Mouse (Mus musculus) stomach, embryonic 14.5 days (tissue): Measurements from ENCODE around the gene Ppp6c. TPM values are rescaled to one million over a fixed set of nuclear protein-coding genes. Genes with fewer than 3 reads are reported as not detected.

Experiments used
- ATAC-seq: fragments of 200-750 bp; cut with Nextera tagmentation; 2 replicates; pipeline ENCODE4 v1.8.0; 2017; ENCODE audit warnings: low read depth, moderate TSS enrichment; ENCODE audit not compliant: insufficient number of reproducible peaks, insufficient read depth, low FRiP score
- H3K27ac ChIP-seq: fragments of 300-500 bp; sonication (generic); 2 replicates; pipeline ENCODE4 v1.5.1; 2014; ENCODE audit warnings: mild to moderate bottlenecking, low read length, moderate library complexity, mixed read lengths
- H3K27me3 ChIP-seq: fragments of 300-500 bp; sonication (generic); 2 replicates; pipeline ENCODE4 v1.6.1; 2014; ENCODE audit warnings: low read length, control low read depth, mixed read lengths; ENCODE audit not compliant: control insufficient read depth, insufficient read depth
- H3K36me3 ChIP-seq: fragments of 300-500 bp; sonication (generic); 2 replicates; pipeline ENCODE4 v1.6.1; 2014; ENCODE audit warnings: mild to moderate bottlenecking, control low read depth, low read length, moderate library complexity, mixed read lengths; ENCODE audit not compliant: control insufficient read depth, insufficient read depth
- H3K4me1 ChIP-seq: fragments of 300-500 bp; sonication (generic); 2 replicates; pipeline ENCODE4 v1.6.1; 2014; ENCODE audit warnings: low read length, control low read depth, mixed read lengths; ENCODE audit not compliant: control insufficient read depth, insufficient read depth
- H3K4me2 ChIP-seq: fragments of 300-500 bp; sonication (generic); replicated peaks from 2 replicates; pipeline ENCODE4 v1.6.1; 2014; ENCODE audit warnings: low read depth, low read length, control low read depth
- H3K4me3 ChIP-seq: fragments of 300-500 bp; sonication (generic); 2 replicates; pipeline ENCODE4 v1.5.1; 2014; ENCODE audit warnings: low read depth, low read length, control low read depth
- H3K9ac ChIP-seq: fragments of 300-500 bp; sonication (generic); replicated peaks from 2 replicates; pipeline ENCODE4 v1.6.1; 2014; ENCODE audit warnings: low read depth, mild to moderate bottlenecking, control low read depth, low read length, moderate library complexity, mixed read lengths
- H3K9me3 ChIP-seq: fragments of 300-500 bp; sonication (generic); 2 replicates; pipeline ENCODE4 v1.6.1; 2016; ENCODE audit warnings: low read depth, low read length, control low read depth; ENCODE audit not compliant: control insufficient read depth
- WGBS: fragments of 180-500 bp; shearing (Covaris S2); extraction: QIAGEN DNeasy Blood & Tissue Kit; methylation state at CpG from one replicate; pipeline ENCODE4 v1.1.7; 2014; 5-methylcytosine and 5-hydroxymethylcytosine counted together
- polyA plus RNA-seq: library from polyadenylated mRNA; unstranded; fragments of >200 nt; fragmentation: Nextera tagmentation; extraction: Ambion mirVana; gene quantifications from 2 replicates; pipeline ENCODE4 v1.2.1, GENCODE M21; 2014

Gene Ppp6c
- polyA plus RNA-seq, 1 experiment from 2014 or later = 70.4 TPM

GRCm38 (mm10) chr2:39183587-39183986 is 42.7 kb downstream of the Ppp6c start:
- 77% methylated on average over 2 of the region's 2 CpGs for WGBS
- no peak overlapping the region for H3K9ac ChIP-seq
- no peaks in the 10 kb centered on the region for H3K9me3 ChIP-seq
- H3K4me1 ChIP-seq = peaks cover under 1% of the 10 kb centered on the region; the same call in 1 of the 2 replicates
- no peak overlapping the region for H3K4me2 ChIP-seq
- no peak for ATAC-seq
- H3K27me3 ChIP-seq = no peaks in the 10 kb centered on the region
- no peak overlapping the region for H3K4me3 ChIP-seq
- peaks cover 6% of the 10 kb centered on the region; the same call in 1 of the 2 replicates for H3K36me3 ChIP-seq
- no peak overlapping the region for H3K27ac ChIP-seq

GRCm38 (mm10) chr2:39160996-39161395 is 65.3 kb downstream of the Ppp6c start:
- 86% methylated on average over 1 of the region's 1 CpGs for WGBS
- ATAC-seq = no peak
- no peaks in the 10 kb centered on the region for H3K27me3 ChIP-seq

GRCm38 (mm10) chr2:39157916-39158315 is 68.3 kb downstream of the Ppp6c start:
- ATAC-seq = no peak
- WGBS = 35% methylated on average over 1 of the region's 1 CpGs

More at GRCm38 (mm10) chr2:39160996-39161395, 65.3 kb downstream of the Ppp6c start:
- Histone ChIP-seq H3K4me2 (no peak overlapping the region), H3K9ac (no peak overlapping the region), H3K4me3 (no peak overlapping the region), H3K4me1 (no peaks in the 10 kb centered on the region), H3K9me3 (no peaks in the 10 kb centered on the region), H3K27ac (no peak overlapping the region), H3K36me3 (no peaks in the 10 kb centered on the region)

GRCm38 (mm10) chr2:39156821-39157220 is 69.4 kb downstream of the Ppp6c start:
- 52% methylated on average over 1 of the region's 1 CpGs for WGBS
- ATAC-seq = no peak

More at GRCm38 (mm10) chr2:39157916-39158315, 68.3 kb downstream of the Ppp6c start:
- no peak overlapping the region for H3K9ac ChIP-seq
- H3K36me3 ChIP-seq = no peaks in the 10 kb centered on the region
- H3K27ac ChIP-seq = no peak overlapping the region
- H3K9me3 ChIP-seq = no peaks in the 10 kb centered on the region
- H3K27me3 ChIP-seq = no peaks in the 10 kb centered on the region
- H3K4me3 ChIP-seq = no peak overlapping the region
- H3K4me1 ChIP-seq = no peaks in the 10 kb centered on the region
- no peak overlapping the region for H3K4me2 ChIP-seq

GRCm38 (mm10) chr2:39150943-39151342 is 75.3 kb downstream of the Ppp6c start:
- Histone ChIP-seq H3K27ac (no peak overlapping the region), H3K4me1 (no peaks in the 10 kb centered on the region), H3K4me2 (no peak overlapping the region), H3K4me3 (no peak overlapping the region), H3K9me3 (no peaks in the 10 kb centered on the region), H3K9ac (no peak overlapping the region), H3K36me3 (no peaks in the 10 kb centered on the region), H3K27me3 (no peaks in the 10 kb centered on the region)
- WGBS = 73% methylated on average over 2 of the region's 2 CpGs
- no peak for ATAC-seq

More at GRCm38 (mm10) chr2:39156821-39157220, 69.4 kb downstream of the Ppp6c start:
- H3K9me3 ChIP-seq = no peaks in the 10 kb centered on the region
- no peaks in the 10 kb centered on the region for H3K36me3 ChIP-seq
- no peak overlapping the region for H3K27ac ChIP-seq
- no peaks in the 10 kb centered on the region for H3K27me3 ChIP-seq
- H3K4me2 ChIP-seq = no peak overlapping the region
- H3K4me1 ChIP-seq = no peaks in the 10 kb centered on the region
- H3K9ac ChIP-seq = no peak overlapping the region
- no peak overlapping the region for H3K4me3 ChIP-seq

GRCm38 (mm10) chr2:39148075-39148474 is 78.2 kb downstream of the Ppp6c start:
- no peaks in the 10 kb centered on the region for H3K27me3 ChIP-seq
- ATAC-seq = no peak
- no peak overlapping the region for H3K9ac ChIP-seq
- no peaks in the 10 kb centered on the region for H3K36me3 ChIP-seq
- no peak overlapping the region for H3K4me3 ChIP-seq
- no peak overlapping the region for H3K27ac ChIP-seq
- no peak overlapping the region for H3K4me2 ChIP-seq
- no peaks in the 10 kb centered on the region for H3K9me3 ChIP-seq
- WGBS = 23% methylated on average over 2 of the region's 2 CpGs
- no peaks in the 10 kb centered on the region for H3K4me1 ChIP-seq

GRCm38 (mm10) chr2:39146469-39146868 is 79.8 kb downstream of the Ppp6c start:
- no peak overlapping the region for H3K9ac ChIP-seq
- no peak for ATAC-seq
- H3K4me1 ChIP-seq = no peaks in the 10 kb centered on the region
- H3K27me3 ChIP-seq = no peaks in the 10 kb centered on the region
- 87% methylated on average over 1 of the region's 1 CpGs for WGBS
- H3K4me2 ChIP-seq = no peak overlapping the region
- H3K36me3 ChIP-seq = no peaks in the 10 kb centered on the region
- H3K27ac ChIP-seq = no peak overlapping the region
- no peak overlapping the region for H3K4me3 ChIP-seq
- H3K9me3 ChIP-seq = no peaks in the 10 kb centered on the region

Other genes with a start within 250 kb of the Ppp6c start
- gene Wdr38, start 229.0 kb downstream of the Ppp6c start, polyA plus RNA-seq = 1.1 and 1.8 TPM in 2 replicates
- 119 and 124 TPM in 2 replicates for gene Arpc5l, start 221.1 kb downstream of the Ppp6c start, polyA plus RNA-seq
- gene Rpl35, start 220.8 kb downstream of the Ppp6c start, polyA plus RNA-seq = 1,103 and 1,116 TPM in 2 replicates
- 36.1 and 38.6 TPM in 2 replicates for gene Golga1, start 160.9 kb downstream of the Ppp6c start, polyA plus RNA-seq
- gene Scai, start 35.7 kb downstream of the Ppp6c start, polyA plus RNA-seq = 12.1 and 16.6 TPM in 2 replicates